Mouse (Mus musculus) 416B (cell line): ENCODE measurements around the gene Zranb2.

Experiments
- DNase-seq: peaks from one replicate; pipeline ENCODE4 v3.0.0; 2011; ENCODE audit warnings: low read depth

The Zranb2 gene

GRCm38 (mm10) chr3:157578469-157579170 lies 44.7 kb downstream of the Zranb2 start:
- peak; percentile 51 for DNase-seq

GRCm38 (mm10) chr3:157579376-157579775 lies 45.4 kb downstream of the Zranb2 start:
- no peak for DNase-seq

DNA sequence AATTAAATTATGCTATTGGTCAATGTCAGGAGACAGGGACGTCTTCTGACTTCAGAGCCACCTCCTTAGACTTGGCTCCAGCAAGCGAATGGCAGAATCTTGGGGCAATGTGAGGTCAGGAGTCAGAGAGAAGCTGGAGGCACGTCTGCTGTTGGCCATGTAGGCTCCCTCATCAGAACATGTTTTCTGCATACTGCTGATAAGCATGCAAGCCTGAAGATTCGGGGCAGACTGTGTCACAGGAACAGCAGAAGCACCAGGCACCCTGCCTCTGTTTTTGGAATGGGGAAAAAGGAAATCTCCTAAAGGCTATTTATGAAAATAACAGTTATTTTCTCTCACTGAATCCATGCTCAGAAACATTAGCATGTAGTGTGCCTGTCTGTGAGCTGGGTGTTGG lies 46.3 kb downstream of the Zranb2 start:
- DNase-seq: no peak

- peak; percentile 53 for DNase-seq
Measured at GRCm38 (mm10) chr3:157581755-157582154, 47.8 kb downstream of the Zranb2 start.

- DNase-seq: no peak
Measured at GRCm38 (mm10) chr3:157582626-157583405, 48.9 kb downstream of the Zranb2 start.

- no peak for DNase-seq
Measured at GRCm38 (mm10) chr3:157597837-157598379, 63.9 kb downstream of the Zranb2 start.
